Mouse (Mus musculus) forebrain, embryonic 16.5 days (tissue): ENCODE results near the gene Ccdc115. TPM values are rescaled to one million over a fixed set of nuclear protein-coding genes. Genes with fewer than 3 reads are reported as not detected.

Experiments
- ATAC-seq: fragments of 200-750 bp; cut with Nextera tagmentation; 2 replicates; pipeline ENCODE4 v1.8.0; 2017; ENCODE audit warnings: mild to moderate bottlenecking, moderate library complexity
- H3K27ac ChIP-seq: fragments of 300-500 bp; sonication (generic); 2 replicates; pipeline ENCODE4 v1.5.1; 2014; ENCODE audit warnings: low read length, control low read depth
- H3K27me3 ChIP-seq: fragments of 300-500 bp; sonication (generic); replicated peaks from 2 replicates; pipeline ENCODE4 v1.6.1; 2014; ENCODE audit warnings: low read length; ENCODE audit not compliant: control insufficient read depth, insufficient read depth
- H3K36me3 ChIP-seq: fragments of 300-500 bp; sonication (generic); 2 replicates; pipeline ENCODE4 v1.6.1; 2014; ENCODE audit not compliant: control insufficient read depth, insufficient read depth
- H3K4me1 ChIP-seq: fragments of 300-500 bp; sonication (generic); replicated peaks from 2 replicates; pipeline ENCODE4 v1.6.1; 2014; ENCODE audit warnings: low read length; ENCODE audit not compliant: control insufficient read depth, insufficient read depth
- H3K4me2 ChIP-seq: fragments of 300-500 bp; sonication (generic); 2 replicates; pipeline ENCODE4 v1.6.1; 2014; ENCODE audit warnings: mild to moderate bottlenecking, low read length, control low read depth
- H3K4me3 ChIP-seq: fragments of 300-500 bp; sonication (generic); replicated peaks from 2 replicates; pipeline ENCODE4 v1.5.1; 2014; ENCODE audit warnings: mild to moderate bottlenecking, low read length, control low read depth
- H3K9ac ChIP-seq: fragments of 300-500 bp; sonication (generic); replicated peaks from 2 replicates; pipeline ENCODE4 v1.6.1; 2014; ENCODE audit warnings: low read depth, low read length, control low read depth
- H3K9me3 ChIP-seq: fragments of 300-500 bp; sonication (generic); 2 replicates; pipeline ENCODE4 v1.6.1; 2016; ENCODE audit warnings: low read length; ENCODE audit not compliant: control insufficient read depth
- WGBS: fragments of 180-500 bp; shearing (Covaris S2); extraction: QIAGEN DNeasy Blood & Tissue Kit; methylation state at CpG from one replicate; pipeline ENCODE4 v1.1.7; 2014; 5-methylcytosine and 5-hydroxymethylcytosine counted together
- polyA plus RNA-seq: library from polyadenylated mRNA; unstranded; fragments of >200 nt; fragmentation: Nextera tagmentation; extraction: Ambion mirVana; gene quantifications from 2 replicates; pipeline ENCODE4 v1.2.1, GENCODE M21; 2015

Ccdc115 gene
- polyA plus RNA-seq, 1 experiment from 2014 or later = 73.6 TPM

GRCm38 (mm10) chr1:34469801-34470200 is 30.3 kb upstream of the Ccdc115 start:
- H3K36me3 ChIP-seq = no peaks in the 10 kb centered on the region
- H3K4me1 ChIP-seq = peaks cover 10% of the 10 kb centered on the region
- no peak overlapping the region for H3K27ac ChIP-seq
- H3K9me3 ChIP-seq = no peaks in the 10 kb centered on the region
- ATAC-seq = no peak
- 74% methylated on average over 5 of the region's 5 CpGs for WGBS
- H3K4me2 ChIP-seq = no peak overlapping the region
- H3K9ac ChIP-seq = no peak overlapping the region
- peaks cover 9% of the 10 kb centered on the region for H3K27me3 ChIP-seq
- H3K4me3 ChIP-seq = no peak overlapping the region

- Histone ChIP-seq H3K4me3 (no peak overlapping the region), H3K27ac (no peak overlapping the region), H3K27me3 (peaks cover 9% of the 10 kb centered on the region), H3K9me3 (no peaks in the 10 kb centered on the region), H3K9ac (no peak overlapping the region), H3K4me2 (no peak overlapping the region), H3K4me1 (peaks cover 10% of the 10 kb centered on the region), H3K36me3 (no peaks in the 10 kb centered on the region)
- WGBS = 63% methylated on average over 4 of the region's 4 CpGs
- ATAC-seq = no peak
Observed at GRCm38 (mm10) chr1:34468500-34468899, 29.0 kb upstream of the Ccdc115 start.

GRCm38 (mm10) chr1:34468051-34468450 is 28.6 kb upstream of the Ccdc115 start:
- peaks cover 5% of the 10 kb centered on the region for H3K27me3 ChIP-seq
- H3K36me3 ChIP-seq = no peaks in the 10 kb centered on the region
- H3K4me2 ChIP-seq = no peak overlapping the region
- H3K27ac ChIP-seq = no peak overlapping the region
- WGBS = 61% methylated on average over 3 of the region's 3 CpGs
- H3K4me1 ChIP-seq = peaks cover 8% of the 10 kb centered on the region
- H3K9me3 ChIP-seq = no peaks in the 10 kb centered on the region
- H3K9ac ChIP-seq = no peak overlapping the region
- H3K4me3 ChIP-seq = no peak overlapping the region
- no peak for ATAC-seq

- Histone ChIP-seq H3K9ac (no peak overlapping the region), H3K4me1 (no peaks in the 10 kb centered on the region), H3K36me3 (no peaks in the 10 kb centered on the region), H3K4me2 (no peak overlapping the region), H3K27ac (no peak overlapping the region), H3K9me3 (no peaks in the 10 kb centered on the region), H3K27me3 (no peaks in the 10 kb centered on the region; the same call in 1 of the 2 replicates), H3K4me3 (no peak overlapping the region)
- 76% methylated on average over 6 of the region's 6 CpGs for WGBS
- no peak for ATAC-seq
Observed at GRCm38 (mm10) chr1:34465445-34465844, 26.0 kb upstream of the Ccdc115 start.

- no peaks in the 10 kb centered on the region for H3K9me3 ChIP-seq
- H3K4me1 ChIP-seq = peaks cover 5% of the 10 kb centered on the region
- H3K4me2 ChIP-seq = no peak overlapping the region
- no peak overlapping the region for H3K4me3 ChIP-seq
- no peak for ATAC-seq
- no peaks in the 10 kb centered on the region for H3K36me3 ChIP-seq
- H3K27me3 ChIP-seq = peaks cover 3% of the 10 kb centered on the region; the same call in 1 of the 2 replicates
- H3K27ac ChIP-seq = no peak overlapping the region
- 82% methylated on average over 8 of the region's 8 CpGs for WGBS
- H3K9ac ChIP-seq = no peak overlapping the region
Observed at GRCm38 (mm10) chr1:34464310-34464817, 24.9 kb upstream of the Ccdc115 start.

- Histone ChIP-seq H3K9me3 (no peaks in the 10 kb centered on the region), H3K4me3 (no peak overlapping the region), H3K4me2 (no peak overlapping the region), H3K9ac (no peak overlapping the region), H3K27me3 (peaks cover 15% of the 10 kb centered on the region), H3K36me3 (no peaks in the 10 kb centered on the region), H3K4me1 (peaks cover 5% of the 10 kb centered on the region), H3K27ac (no peak overlapping the region)
- WGBS = 17% methylated on average over 7 of the region's 7 CpGs
- no peak for ATAC-seq
Observed at GRCm38 (mm10) chr1:34462766-34463165, 23.3 kb upstream of the Ccdc115 start.

- Histone ChIP-seq H3K36me3 (no peaks in the 10 kb centered on the region), H3K4me1 (peaks cover 5% of the 10 kb centered on the region), H3K4me3 (peak overlapping the region; percentile 64), H3K27me3 (peaks cover 24% of the 10 kb centered on the region), H3K4me2 (peak overlapping the region; percentile 91), H3K9ac (peak overlapping the region; percentile 56), H3K9me3 (no peaks in the 10 kb centered on the region), H3K27ac (no peak overlapping the region)
- 3% methylated on average over 15 of the region's 15 CpGs for WGBS
- no peak for ATAC-seq
Observed at GRCm38 (mm10) chr1:34460061-34460441, 20.6 kb upstream of the Ccdc115 start.

GRCm38 (mm10) chr1:34459284-34460060 is 20.0 kb upstream of the Ccdc115 start, which contains the start of gene Ptpn18:
Gene Ptpn18 (plus strand): TSS chr1:34459762.
- H3K4me3 ChIP-seq = peak within 1 kb of the TSS; percentile 64
- H3K27ac ChIP-seq = no peak within 1 kb of the TSS
- WGBS = 0% methylated on average over 48 of the region's 48 CpGs
- H3K9me3 ChIP-seq = no peaks in the 10 kb centered on the region
- H3K27me3 ChIP-seq = peaks cover 24% of the 10 kb centered on the region
- peaks cover 5% of the 10 kb centered on the region for H3K4me1 ChIP-seq
- H3K4me2 ChIP-seq = peak within 1 kb of the TSS; percentile 91
- H3K9ac ChIP-seq = peak within 1 kb of the TSS; percentile 56
- no peaks in the 10 kb centered on the region for H3K36me3 ChIP-seq
- peak; percentile 98 for ATAC-seq

- no peak overlapping the region for H3K9ac ChIP-seq
- no peak overlapping the region for H3K4me2 ChIP-seq
- H3K36me3 ChIP-seq = no peaks in the 10 kb centered on the region
- no peak overlapping the region for H3K27ac ChIP-seq
- ATAC-seq = no peak
- peaks cover 5% of the 10 kb centered on the region for H3K4me1 ChIP-seq
- 36% methylated on average over 8 of the region's 8 CpGs for WGBS
- no peak overlapping the region for H3K4me3 ChIP-seq
- no peaks in the 10 kb centered on the region for H3K9me3 ChIP-seq
- peaks cover 24% of the 10 kb centered on the region for H3K27me3 ChIP-seq
Observed at GRCm38 (mm10) chr1:34458431-34458830, 19.0 kb upstream of the Ccdc115 start.
